Mouse (Mus musculus) stomach, embryonic 16.5 days (tissue): ENCODE results near the gene Ipmk. TPM values are rescaled to one million over a fixed set of nuclear protein-coding genes. Genes with fewer than 3 reads are reported as not detected.
"Not testable (repeated sequence)": the region's sequence is repeated elsewhere in the genome, so short reads cannot be mapped to it uniquely, and the experiment has no call there.

Experiments used
- ATAC-seq: fragments of 200-750 bp; cut with Nextera tagmentation; 2 replicates; pipeline ENCODE4 v1.8.0; 2017; ENCODE audit warnings: moderate number of reproducible peaks, moderate TSS enrichment; ENCODE audit not compliant: insufficient read depth, low FRiP score
- H3K27ac ChIP-seq: fragments of 300-500 bp; sonication (generic); 2 replicates; pipeline ENCODE4 v1.5.1; 2014; ENCODE audit warnings: low read length
- H3K27me3 ChIP-seq: fragments of 300-500 bp; sonication (generic); 2 replicates; pipeline ENCODE4 v1.6.1; 2014; ENCODE audit warnings: low read length, control low read depth, mixed read lengths; ENCODE audit not compliant: control insufficient read depth, insufficient read depth
- H3K36me3 ChIP-seq: fragments of 300-500 bp; sonication (generic); 2 replicates; pipeline ENCODE4 v1.6.1; 2014; ENCODE audit warnings: low read length; ENCODE audit not compliant: control insufficient read depth, insufficient read depth
- H3K4me1 ChIP-seq: fragments of 300-500 bp; sonication (generic); 2 replicates; pipeline ENCODE4 v1.6.1; 2014; ENCODE audit warnings: low read length, control low read depth, mixed read lengths; ENCODE audit not compliant: control insufficient read depth, insufficient read depth
- H3K4me2 ChIP-seq: fragments of 300-500 bp; sonication (generic); 2 replicates; pipeline ENCODE4 v1.6.1; 2014; ENCODE audit warnings: low read depth, low read length, mixed read lengths
- H3K4me3 ChIP-seq: fragments of 300-500 bp; sonication (generic); replicated peaks from 2 replicates; pipeline ENCODE4 v1.5.1; 2014; ENCODE audit warnings: mild to moderate bottlenecking, low read length
- H3K9ac ChIP-seq: fragments of 300-500 bp; sonication (generic); 2 replicates; pipeline ENCODE4 v1.6.1; 2014; ENCODE audit warnings: low read length
- H3K9me3 ChIP-seq: fragments of 300-500 bp; sonication (generic); replicated peaks from 2 replicates; pipeline ENCODE4 v1.6.1; 2016; ENCODE audit warnings: low read length, control low read depth; ENCODE audit not compliant: control insufficient read depth
- WGBS: fragments of 180-500 bp; shearing (Covaris S2); extraction: QIAGEN DNeasy Blood & Tissue Kit; methylation state at CpG from one replicate; pipeline ENCODE4 v1.1.7; 2014; 5-methylcytosine and 5-hydroxymethylcytosine counted together
- polyA plus RNA-seq: library from polyadenylated mRNA; unstranded; fragments of >200 nt; fragmentation: Nextera tagmentation; extraction: Ambion mirVana; gene quantifications from 2 replicates; pipeline ENCODE4 v1.2.1, GENCODE M21; 2015

Gene Ipmk
- polyA plus RNA-seq, 1 experiment from 2014 or later = 12.3 TPM

DNA sequence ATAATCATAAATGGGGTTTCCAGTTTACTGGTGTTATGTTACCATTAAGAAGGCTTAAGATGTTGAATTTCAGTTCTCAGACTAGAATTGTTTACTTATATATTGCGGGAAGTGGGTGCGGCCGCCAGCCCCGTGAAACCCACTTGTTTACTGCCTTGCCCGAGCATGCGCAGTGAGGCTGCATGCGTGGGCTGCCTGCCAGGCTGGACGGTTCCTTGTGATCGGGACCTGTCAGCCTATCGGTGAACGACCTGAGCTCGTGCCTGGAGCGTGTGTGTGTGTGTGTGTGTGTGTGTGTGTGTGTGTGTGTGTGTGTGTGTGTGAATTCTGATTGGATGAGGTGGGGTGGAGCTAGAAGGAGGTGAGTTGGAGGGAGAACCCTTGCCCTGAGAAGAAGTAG lies 114.8 kb downstream of the Ipmk start:
- not testable (repeated sequence) for H3K27ac ChIP-seq, ATAC-seq, H3K36me3 ChIP-seq, H3K4me3 ChIP-seq, H3K9me3 ChIP-seq, H3K4me1 ChIP-seq, H3K27me3 ChIP-seq, H3K9ac ChIP-seq, H3K4me2 ChIP-seq
- WGBS = 71% methylated on average over 13 of the region's 13 CpGs

DNA sequence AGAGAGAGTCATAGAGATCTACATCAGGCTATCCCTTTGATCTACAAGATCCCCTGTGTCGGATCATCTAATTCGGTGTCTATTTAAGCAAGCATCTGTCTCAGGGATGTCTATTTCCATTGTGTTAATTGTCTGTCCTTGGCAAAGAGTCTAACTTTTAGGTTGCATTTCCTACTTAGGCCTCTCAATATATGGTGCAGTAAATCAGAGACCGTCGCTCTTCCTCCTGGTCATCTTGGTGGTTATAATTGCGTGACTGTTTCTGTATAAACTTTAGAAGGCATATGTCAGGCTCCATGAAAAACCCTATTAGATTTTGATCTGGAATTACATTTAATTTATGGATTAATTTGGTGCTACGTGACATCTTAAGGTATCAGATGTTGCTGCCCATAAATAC lies 116.9 kb downstream of the Ipmk start:
- no peaks in the 10 kb centered on the region for H3K9me3 ChIP-seq
- H3K27me3 ChIP-seq = no peaks in the 10 kb centered on the region
- no peak overlapping the region for H3K27ac ChIP-seq
- H3K9ac ChIP-seq = no peak overlapping the region
- H3K4me3 ChIP-seq = no peak overlapping the region
- no peak for ATAC-seq
- 92% methylated on average over 6 of the region's 6 CpGs for WGBS
- H3K4me1 ChIP-seq = no peaks in the 10 kb centered on the region
- no peaks in the 10 kb centered on the region for H3K36me3 ChIP-seq
- H3K4me2 ChIP-seq = no peak overlapping the region

DNA sequence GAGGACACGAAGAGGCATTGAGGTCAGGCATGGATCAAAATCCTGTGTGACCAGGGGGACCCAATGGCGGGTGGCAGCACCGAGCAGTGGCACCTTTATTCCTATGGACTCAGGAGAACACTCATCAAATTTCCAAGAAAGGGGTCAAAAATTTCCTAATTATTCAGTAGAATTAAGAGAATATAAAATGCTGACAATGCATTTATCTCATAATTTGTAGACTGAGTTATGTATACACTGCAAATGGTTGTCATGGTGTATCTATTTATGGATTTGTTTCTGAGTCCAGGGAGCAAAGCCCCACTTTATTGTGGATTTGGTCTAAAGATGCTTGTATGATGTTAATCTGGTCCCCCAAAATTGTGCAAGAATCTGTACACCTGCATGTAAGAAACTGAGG lies 120.8 kb downstream of the Ipmk start:
- H3K4me1 ChIP-seq = no peaks in the 10 kb centered on the region
- ATAC-seq = no peak
- H3K27me3 ChIP-seq = no peaks in the 10 kb centered on the region
- H3K27ac ChIP-seq = no peak overlapping the region
- H3K9me3 ChIP-seq = no peaks in the 10 kb centered on the region
- no peak overlapping the region for H3K4me3 ChIP-seq
- H3K36me3 ChIP-seq = no peaks in the 10 kb centered on the region
- H3K4me2 ChIP-seq = no peak overlapping the region
- 87% methylated on average over 3 of the region's 3 CpGs for WGBS
- H3K9ac ChIP-seq = no peak overlapping the region

DNA sequence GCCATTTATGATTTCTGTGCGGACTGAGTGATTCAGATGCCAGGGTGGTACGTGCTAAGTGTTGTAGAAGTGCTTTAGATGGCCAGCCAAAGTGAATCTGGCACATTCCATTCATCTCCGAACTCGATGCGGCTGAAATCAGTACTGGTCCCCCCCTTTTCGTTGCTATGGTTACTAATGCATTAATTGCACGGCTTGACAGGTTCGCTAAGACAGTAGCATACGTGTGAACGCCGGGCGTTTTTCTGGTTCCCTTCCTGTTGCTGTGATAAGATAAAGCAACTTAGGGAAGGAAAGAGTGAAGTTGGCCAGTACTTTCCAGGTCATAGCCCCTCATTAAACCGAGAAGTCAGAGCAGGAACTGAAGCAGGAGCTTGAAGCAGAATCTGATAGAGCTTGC lies 122.2 kb downstream of the Ipmk start:
- Histone ChIP-seq H3K4me2 (no peak overlapping the region), H3K4me1 (no peaks in the 10 kb centered on the region), H3K36me3 (no peaks in the 10 kb centered on the region), H3K27me3 (no peaks in the 10 kb centered on the region), H3K27ac (no peak overlapping the region), H3K9ac (no peak overlapping the region), H3K9me3 (no peaks in the 10 kb centered on the region), H3K4me3 (no peak overlapping the region)
- no peak for ATAC-seq
- 51% methylated on average over 13 of the region's 13 CpGs for WGBS

DNA sequence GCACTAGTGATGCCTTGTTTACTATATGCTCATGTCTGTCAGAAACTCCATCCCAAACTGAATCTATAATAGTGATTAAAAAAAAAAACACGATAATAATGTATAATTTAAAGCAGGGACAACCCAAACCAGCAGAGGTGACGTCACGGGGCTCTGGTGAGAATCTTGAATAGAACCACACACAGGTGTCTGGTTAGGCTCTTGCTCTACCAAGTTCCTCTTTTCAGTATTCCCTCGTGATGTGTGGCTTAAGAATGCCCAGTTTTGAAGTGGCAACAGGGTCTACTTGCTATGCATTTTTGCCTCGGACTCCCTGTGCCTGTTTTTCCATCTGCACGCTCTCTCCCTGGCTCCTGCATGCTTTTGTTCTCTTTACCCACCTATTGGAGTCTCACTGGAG lies 124.5 kb downstream of the Ipmk start:
- H3K4me1 ChIP-seq = no peaks in the 10 kb centered on the region
- no peak overlapping the region for H3K9ac ChIP-seq
- no peak for ATAC-seq
- WGBS = 85% methylated on average over 6 of the region's 6 CpGs
- no peak overlapping the region for H3K27ac ChIP-seq
- no peaks in the 10 kb centered on the region for H3K27me3 ChIP-seq
- H3K36me3 ChIP-seq = no peaks in the 10 kb centered on the region
- no peak overlapping the region for H3K4me3 ChIP-seq
- H3K9me3 ChIP-seq = no peaks in the 10 kb centered on the region
- H3K4me2 ChIP-seq = no peak overlapping the region

DNA sequence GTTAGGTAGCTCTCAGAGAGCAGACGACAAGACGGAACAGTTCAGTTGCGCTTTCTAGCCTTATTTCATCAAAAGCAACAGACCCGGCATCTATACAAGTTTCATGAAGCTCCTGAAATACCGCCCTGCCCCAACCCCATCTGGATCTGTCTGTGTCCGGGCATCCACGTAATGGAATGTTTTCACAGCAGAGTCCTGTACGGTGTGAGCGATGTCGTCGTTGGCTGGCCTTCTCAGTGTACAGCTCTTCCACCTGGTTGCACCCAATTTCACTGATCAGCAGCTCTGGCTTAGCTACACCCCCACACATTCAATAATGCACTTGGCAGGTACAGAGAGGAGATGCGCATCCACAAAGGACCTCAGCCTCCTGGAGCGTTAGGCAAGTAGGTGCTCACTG lies 126.0 kb downstream of the Ipmk start:
- Histone ChIP-seq H3K4me1 (no peaks in the 10 kb centered on the region), H3K9me3 (no peaks in the 10 kb centered on the region), H3K36me3 (no peaks in the 10 kb centered on the region), H3K27ac (no peak overlapping the region), H3K4me2 (no peak overlapping the region), H3K27me3 (no peaks in the 10 kb centered on the region), H3K9ac (no peak overlapping the region), H3K4me3 (no peak overlapping the region)
- 87% methylated on average over 13 of the region's 13 CpGs for WGBS
- ATAC-seq = no peak

DNA sequence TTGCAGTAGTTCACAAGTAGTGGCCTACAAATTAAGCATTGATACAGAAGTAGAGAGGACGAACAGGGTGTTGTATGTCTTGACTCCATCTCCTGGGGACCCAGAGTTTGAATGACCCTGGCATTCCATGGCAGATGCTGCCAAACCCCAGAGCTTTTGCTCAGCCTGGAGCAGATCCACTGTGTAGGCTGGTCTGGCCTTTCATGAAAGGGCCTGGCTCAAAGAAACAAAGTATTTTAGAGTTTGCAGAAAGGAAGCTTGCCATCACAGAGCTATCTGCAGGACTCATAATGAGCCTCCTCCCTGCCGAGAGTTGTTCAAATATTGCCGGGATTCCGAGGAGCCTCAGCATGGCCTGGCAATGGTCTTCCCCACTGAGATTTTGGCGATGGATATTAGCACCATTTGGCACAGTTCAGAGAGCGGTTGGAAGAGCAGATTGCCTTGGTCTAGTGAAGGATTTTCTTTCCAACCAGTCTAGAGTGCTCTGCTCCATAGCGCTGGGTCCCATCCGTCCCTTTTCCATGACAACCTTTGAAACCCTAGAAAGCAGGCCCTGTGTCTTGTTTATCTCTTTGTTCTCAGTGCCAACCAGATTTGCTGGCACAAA lies 129.0 kb downstream of the Ipmk start:
- no peak overlapping the region for H3K9ac ChIP-seq
- no peaks in the 10 kb centered on the region for H3K4me1 ChIP-seq
- H3K9me3 ChIP-seq = no peaks in the 10 kb centered on the region
- no peak overlapping the region for H3K4me3 ChIP-seq
- no peak for ATAC-seq
- no peaks in the 10 kb centered on the region for H3K36me3 ChIP-seq
- no peaks in the 10 kb centered on the region for H3K27me3 ChIP-seq
- no peak overlapping the region for H3K4me2 ChIP-seq
- H3K27ac ChIP-seq = no peak overlapping the region
- 80% methylated on average over 8 of the region's 8 CpGs for WGBS

DNA sequence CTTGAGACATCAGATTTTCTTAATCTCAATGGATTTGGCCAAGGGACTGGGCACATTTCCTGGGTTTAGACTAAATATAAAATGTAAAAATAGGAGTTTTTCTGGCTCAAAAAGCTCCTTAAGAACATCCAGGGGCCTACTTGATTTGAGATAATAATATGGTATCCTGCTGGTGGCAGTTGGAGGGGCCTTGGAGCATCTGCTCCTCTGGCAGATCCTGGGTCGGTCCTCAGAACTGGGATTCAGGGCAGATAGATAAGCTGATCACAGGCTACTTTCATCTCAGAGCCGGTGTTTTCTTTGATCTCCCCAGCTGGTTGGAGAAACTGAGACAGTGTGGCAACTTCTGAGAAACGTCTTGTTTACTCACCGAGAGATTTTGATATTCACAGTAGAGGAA lies 129.6 kb downstream of the Ipmk start:
- ATAC-seq = no peak
- 55% methylated on average over 4 of the region's 4 CpGs for WGBS

DNA sequence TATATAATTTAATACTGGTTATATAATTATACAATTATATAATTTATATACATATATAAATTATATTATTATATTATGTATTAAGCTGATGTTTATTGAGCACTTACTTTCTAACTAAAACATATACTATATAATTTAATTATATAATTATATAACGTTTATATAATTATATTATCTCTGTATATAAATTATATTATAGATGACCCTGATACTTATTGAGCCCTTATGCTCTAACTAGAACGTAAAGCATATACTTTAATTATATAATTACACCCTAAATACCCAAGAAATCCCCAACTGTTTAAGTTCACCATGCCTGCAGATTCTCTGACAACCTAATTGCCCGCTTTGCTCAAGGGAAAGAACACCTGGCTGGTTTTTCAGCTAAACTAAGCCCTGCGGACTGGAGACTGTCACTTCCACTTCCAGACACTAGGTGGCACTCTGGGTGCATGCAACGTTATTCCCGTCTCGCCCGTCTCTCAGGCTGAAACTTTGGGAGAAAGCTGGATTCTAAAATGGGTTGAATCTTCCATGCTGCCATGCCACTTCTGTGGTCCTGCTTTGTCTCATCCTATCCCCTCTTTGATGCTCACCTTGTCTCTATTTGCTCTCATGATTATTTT lies 132.2 kb downstream of the Ipmk start:
- Histone ChIP-seq H3K27ac (no peak overlapping the region), H3K27me3 (no peaks in the 10 kb centered on the region), H3K36me3 (no peaks in the 10 kb centered on the region), H3K4me2 (no peak overlapping the region), H3K4me3 (no peak overlapping the region), H3K4me1 (no peaks in the 10 kb centered on the region), H3K9me3 (no peaks in the 10 kb centered on the region), H3K9ac (no peak overlapping the region)
- no peak for ATAC-seq
- 8% methylated on average over 8 of the region's 8 CpGs for WGBS

More for the DNA sequence above, 129.6 kb downstream of the Ipmk start:
- Histone ChIP-seq H3K4me3 (no peak overlapping the region), H3K27ac (no peak overlapping the region), H3K4me1 (no peaks in the 10 kb centered on the region), H3K9me3 (no peaks in the 10 kb centered on the region), H3K9ac (no peak overlapping the region), H3K36me3 (no peaks in the 10 kb centered on the region), H3K4me2 (no peak overlapping the region), H3K27me3 (no peaks in the 10 kb centered on the region)
